Mouse (Mus musculus) MEL (cell line): ENCODE data around the gene Boll. TPM values are rescaled to one million over a fixed set of nuclear protein-coding genes. Genes with fewer than 3 reads are reported as not detected.

Experiments
- DNase-seq: peaks from one replicate; pipeline ENCODE4 v3.0.0; 2011; ENCODE audit warnings: low read depth, low spot score
- H3K27ac ChIP-seq: 2 replicates; pipeline ENCODE4 v1.5.1; 2012; ENCODE audit warnings: low read depth, mild to moderate bottlenecking, control low read depth, low read length, moderate library complexity; ENCODE audit not compliant: control insufficient read depth
- H3K27me3 ChIP-seq, 2 experiments: fragments of 150-350 bp in 1 of 2; sonication (generic) in 1 of 2; 2 replicates each; pipeline ENCODE4 v1.6.1; 2012; ENCODE audit warnings: low read length in 2 of 2, mild to moderate bottlenecking in 2 of 2, improper control_type of control experiment in 1 of 2, moderate library complexity in 1 of 2; ENCODE audit not compliant: insufficient read depth in 2 of 2, control insufficient read depth in 1 of 2
- H3K36me3 ChIP-seq, 2 experiments: 2 replicates each; pipeline ENCODE4 v1.6.1; 2012 to 2014; ENCODE audit warnings: low read length in 2 of 2, improper control_type of control experiment in 1 of 2, inconsistent platforms in 1 of 2, mild to moderate bottlenecking in 1 of 2; ENCODE audit not compliant: insufficient read depth in 2 of 2, control insufficient read depth in 1 of 2
- H3K4me1 ChIP-seq, 2 experiments: fragments of 150-350 bp in 1 of 2; sonication (generic) in 1 of 2; 2 replicates each; pipeline ENCODE4 v1.6.1; 2012; ENCODE audit warnings: low read length in 2 of 2, improper control_type of control experiment in 1 of 2, mild to moderate bottlenecking in 1 of 2; ENCODE audit not compliant: insufficient read depth in 2 of 2, control insufficient read depth in 1 of 2
- H3K4me3 ChIP-seq, 2 experiments: fragments of 150-350 bp in 1 of 2; sonication (generic) in 1 of 2; 2 replicates each; pipeline ENCODE4 v1.5.1; 2012; ENCODE audit warnings: low read depth in 2 of 2, low read length in 2 of 2, mild to moderate bottlenecking in 2 of 2, moderate library complexity in 2 of 2, control low read depth in 1 of 2, improper control_type of control experiment in 1 of 2; ENCODE audit not compliant: control insufficient read depth in 1 of 2, insufficient read depth in 1 of 2
- H3K79me2 ChIP-seq: 2 replicates; pipeline ENCODE4 v1.6.1; 2012; ENCODE audit warnings: mild to moderate bottlenecking, low read length, moderate library complexity; ENCODE audit not compliant: control insufficient read depth, poor library complexity, insufficient read depth
- H3K9ac ChIP-seq: 2 replicates; pipeline ENCODE4 v1.6.1; 2012; ENCODE audit warnings: low read depth, mild to moderate bottlenecking, control low read depth, low read length, moderate library complexity; ENCODE audit not compliant: control insufficient read depth, poor library complexity, severe bottlenecking
- H3K9me3 ChIP-seq: fragments of 150-350 bp; sonication (generic); replicated peaks from 2 replicates; pipeline ENCODE4 v1.6.1; 2012; ENCODE audit warnings: mild to moderate bottlenecking, low read length, improper control_type of control experiment, moderate library complexity; ENCODE audit not compliant: insufficient read depth
- BHLHE40 ChIP-seq: IDR thresholded peaks from 2 replicates; pipeline ENCODE4 v1.6.1; 2012; ENCODE audit warnings: low read depth, mild to moderate bottlenecking, inconsistent platforms, low read length, improper control_type of control experiment, borderline replicate concordance
- CHD2 ChIP-seq: IDR thresholded peaks from 2 replicates; pipeline ENCODE4 v1.6.1; 2011; ENCODE audit warnings: low read length, improper control_type of control experiment
- ELF1 ChIP-seq: IDR thresholded peaks from 2 replicates; pipeline ENCODE4 v1.6.1; 2014; ENCODE audit warnings: low read depth, mild to moderate bottlenecking, inconsistent platforms, low read length, improper control_type of control experiment, moderate library complexity
- ETS1 ChIP-seq: IDR thresholded peaks from 2 replicates; pipeline ENCODE4 v1.6.1; 2012; ENCODE audit warnings: low read depth, mild to moderate bottlenecking, inconsistent platforms, low read length, improper control_type of control experiment, moderate library complexity
- GATA1 ChIP-seq: IDR thresholded peaks from 2 replicates; pipeline ENCODE4 v1.6.1; 2011; ENCODE audit warnings: low read depth, low read length, improper control_type of control experiment
- HCFC1 ChIP-seq: IDR thresholded peaks from 2 replicates; pipeline ENCODE4 v1.6.1; 2012; ENCODE audit warnings: low read depth, mild to moderate bottlenecking, inconsistent platforms, low read length, improper control_type of control experiment, moderate library complexity
- JUND ChIP-seq: IDR thresholded peaks from 2 replicates; pipeline ENCODE4 v1.6.1; 2011; ENCODE audit warnings: low read depth, mild to moderate bottlenecking, improper control_type of control experiment, low read length
- MAX ChIP-seq: IDR thresholded peaks from 2 replicates; pipeline ENCODE4 v1.6.1; 2011; ENCODE audit warnings: low read length, improper control_type of control experiment
- MEF2A ChIP-seq: IDR thresholded peaks from 2 replicates; pipeline ENCODE4 v1.6.1; 2014; ENCODE audit warnings: low read depth, mild to moderate bottlenecking, inconsistent platforms, low read length, improper control_type of control experiment; ENCODE audit not compliant: poor library complexity, insufficient replicate concordance, severe bottlenecking; ENCODE audit errors: extremely low read depth
- POLR2AphosphoS2 ChIP-seq: IDR thresholded peaks from 2 replicates; pipeline ENCODE4 v1.6.1; 2011; ENCODE audit warnings: low read length, improper control_type of control experiment
- RAD21 ChIP-seq: IDR thresholded peaks from 2 replicates; pipeline ENCODE4 v1.6.1; 2011; ENCODE audit warnings: mild to moderate bottlenecking, low read depth, low read length, improper control_type of control experiment
- RCOR1 ChIP-seq: IDR thresholded peaks from 2 replicates; pipeline ENCODE4 v1.6.1; 2012; ENCODE audit warnings: low read depth, mild to moderate bottlenecking, inconsistent platforms, low read length, improper control_type of control experiment
- SIN3A ChIP-seq: IDR thresholded peaks from 2 replicates; pipeline ENCODE4 v1.6.1; 2012; ENCODE audit warnings: low read length, improper control_type of control experiment, inconsistent platforms
- USF2 ChIP-seq, 2 experiments: IDR thresholded peaks; 2 replicates each; pipeline ENCODE4 v1.6.1; 2011 to 2012; ENCODE audit warnings: improper control_type of control experiment in 2 of 2, low read length in 2 of 2, borderline replicate concordance in 1 of 2, inconsistent platforms in 1 of 2, low read depth in 1 of 2, mild to moderate bottlenecking in 1 of 2; ENCODE audit not compliant: insufficient read depth in 1 of 2
- ZMIZ1 ChIP-seq: IDR thresholded peaks from 2 replicates; pipeline ENCODE4 v1.6.1; 2012; ENCODE audit warnings: low read depth, mild to moderate bottlenecking, inconsistent platforms, low read length, improper control_type of control experiment, moderate library complexity
- polyA plus RNA-seq, 2 experiments: library from polyadenylated mRNA; stranded (reverse) in 1 of 2; unstranded in 1 of 2; fragments of >175 nt in 1 of 2; fragments of >200 nt in 1 of 2; gene quantifications; 2 replicates each; pipeline versions ENCODE4 v1.2.1 to v1.2.4; 2012; ENCODE audit warnings: low replicate concordance in 2 of 2, low read depth in 1 of 2; ENCODE audit not compliant: insufficient read length in 2 of 2, insufficient read depth in 1 of 2, missing spikeins in 1 of 2
- total RNA-seq: library from RNA; depleted of rRNA; stranded (reverse); fragments of 300-350 nt; gene quantifications from 2 replicates; pipeline ENCODE4 v1.2.3, GENCODE M21; 2012

The Boll gene
- total and polyA plus RNA-seq, 3 experiments, result not detected

DNA sequence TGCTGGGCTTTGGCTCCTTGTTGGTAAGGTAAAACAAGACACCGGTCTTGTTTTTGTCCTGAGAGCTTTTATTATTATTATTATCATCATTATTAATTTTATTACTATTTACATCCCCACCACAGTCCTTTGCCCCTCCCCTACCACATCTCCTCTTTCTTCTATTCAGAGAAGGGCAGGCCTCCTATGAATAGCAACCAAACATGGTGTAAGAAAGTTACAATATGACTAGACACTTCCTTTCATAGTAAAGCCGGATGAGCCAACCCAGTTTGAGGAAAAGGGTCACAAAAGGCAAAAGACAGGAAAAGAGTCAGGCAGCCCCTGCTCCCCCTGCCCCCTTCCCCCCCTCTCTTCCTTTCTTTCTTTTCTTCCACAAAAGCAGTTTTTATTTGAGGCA lies 17.3 kb upstream of the Boll start:
- TF ChIP-seq RAD21 (no peak), MEF2A (no peak), SIN3A (no peak)
- H3K4me3 ChIP-seq, result no peak overlapping the region
- DNase-seq, result no peak
- H3K9ac ChIP-seq, result no peak overlapping the region
- H3K79me2 ChIP-seq, result no peaks in the 10 kb centered on the region
- H3K36me3 ChIP-seq, result no peaks in the 10 kb centered on the region
- H3K27me3 ChIP-seq, result no peaks in the 10 kb centered on the region; a peak in 1 of 4 replicates
- no peak overlapping the region for H3K27ac ChIP-seq
- no peaks in the 10 kb centered on the region for H3K9me3 ChIP-seq
- H3K4me1 ChIP-seq, result no peaks in the 10 kb centered on the region

GRCm38 (mm10) chr1:55372626-55373025 lies 9.4 kb upstream of the Boll start:
- no peak for DNase-seq
- TF ChIP-seq SIN3A, result no peak
- no peak for TF ChIP-seq ETS1
- H3K27me3 ChIP-seq, result no peaks in the 10 kb centered on the region
- H3K4me3 ChIP-seq, result no peak overlapping the region
- no peaks in the 10 kb centered on the region for H3K36me3 ChIP-seq
- H3K79me2 ChIP-seq, result no peaks in the 10 kb centered on the region
- no peak overlapping the region for H3K27ac ChIP-seq
- H3K9me3 ChIP-seq, result no peaks in the 10 kb centered on the region
- H3K9ac ChIP-seq, result no peak overlapping the region
- no peaks in the 10 kb centered on the region for H3K4me1 ChIP-seq

DNA sequence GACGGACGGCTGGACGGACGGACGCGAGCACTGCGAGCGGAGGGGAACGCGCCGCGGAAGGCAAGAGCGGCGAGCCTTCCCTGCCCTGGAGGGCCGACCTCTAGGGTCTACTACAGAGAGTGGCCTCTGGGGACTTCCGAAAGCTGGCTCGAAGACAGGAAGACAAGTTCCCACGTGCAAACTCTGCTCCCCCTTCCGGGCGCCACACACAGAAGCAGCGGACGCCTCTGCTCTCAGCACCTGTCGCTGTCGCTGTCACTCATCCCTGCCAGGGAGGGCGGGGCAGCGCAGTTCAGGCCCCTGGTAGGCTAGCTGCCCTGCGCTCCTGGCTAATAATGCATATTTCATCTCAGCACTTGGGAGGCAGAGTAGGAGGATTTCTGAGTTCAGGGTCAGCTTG lies 317 bp upstream of the Boll start:
- Histone ChIP-seq H3K4me1 (no peaks in the 10 kb centered on the region), H3K4me3 (no peak overlapping the region), H3K27ac (no peak overlapping the region), H3K27me3 (no peaks in the 10 kb centered on the region; a peak in 2 of 4 replicates), H3K9ac (no peak overlapping the region), H3K79me2 (no peaks in the 10 kb centered on the region), H3K36me3 (no peaks in the 10 kb centered on the region), H3K9me3 (no peaks in the 10 kb centered on the region)
- TF ChIP-seq HCFC1, result no peak
- TF ChIP-seq JUND, result no peak
- TF ChIP-seq GATA1, result no peak
- no peak for TF ChIP-seq RAD21
- TF ChIP-seq USF2 (IDR thresholded peaks at IDR 0.05; ENCODE audit: borderline replicate concordance in 1 of 2, insufficient read depth in 1 of 2, low read depth in 1 of 2, low read length in 2 of 2), result no peak
- no peak for TF ChIP-seq MAX
- TF ChIP-seq RCOR1, result no peak
- no peak for TF ChIP-seq ETS1
- no peak for TF ChIP-seq ELF1
- no peak for TF ChIP-seq BHLHE40
- TF ChIP-seq CHD2, result no peak
- TF ChIP-seq POLR2AphosphoS2, result no peak
- TF ChIP-seq ZMIZ1, result no peak
- DNase-seq, result no peak
